Mouse (Mus musculus) colon, adult 2 months (tissue): ENCODE measurements around the gene Hist1h4f. TPM values are rescaled to one million over a fixed set of nuclear protein-coding genes. Genes with fewer than 3 reads are reported as not detected.

ENCODE experiments used
- polyA plus RNA-seq: library from polyadenylated mRNA; depleted of rRNA; stranded (reverse); fragments of >200 nt; gene quantifications from 2 replicates; pipeline ENCODE4 v1.2.3, GENCODE M21; 2012; rRNA removed

Hist1h4f gene
- 13.1 and 22.8 TPM in 2 replicates for polyA plus RNA-seq

DNA sequence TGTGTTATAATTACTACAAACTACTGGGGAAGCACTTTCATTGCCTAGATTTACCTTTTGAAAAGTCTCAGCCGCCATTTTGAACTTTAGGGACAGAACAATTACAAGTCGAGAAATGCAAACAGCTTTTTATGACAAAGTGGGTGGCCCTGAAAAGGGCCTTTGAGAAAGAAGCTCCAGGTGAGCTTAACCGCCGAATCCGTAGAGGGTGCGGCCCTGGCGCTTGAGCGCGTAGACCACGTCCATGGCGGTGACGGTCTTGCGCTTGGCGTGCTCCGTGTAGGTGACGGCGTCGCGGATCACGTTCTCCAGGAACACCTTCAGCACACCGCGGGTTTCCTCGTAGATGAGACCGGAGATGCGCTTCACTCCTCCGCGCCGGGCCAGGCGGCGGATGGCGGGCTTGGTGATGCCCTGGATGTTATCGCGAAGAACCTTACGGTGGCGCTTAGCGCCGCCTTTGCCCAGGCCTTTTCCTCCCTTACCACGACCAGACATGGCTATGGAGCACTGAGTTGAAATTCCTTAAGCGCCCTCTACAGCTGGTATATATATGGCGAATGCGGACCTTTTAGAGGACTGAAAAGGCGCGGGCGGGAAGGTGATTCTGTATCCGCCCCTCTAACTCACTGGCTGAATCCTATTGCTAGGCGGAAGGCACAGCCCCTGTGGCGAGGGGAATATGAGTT, at the start of gene Hist1h4f:
Gene Hist1h4f, minus strand, starts transcription at position 503 of the 689 bp plus-strand sequence.

DNA sequence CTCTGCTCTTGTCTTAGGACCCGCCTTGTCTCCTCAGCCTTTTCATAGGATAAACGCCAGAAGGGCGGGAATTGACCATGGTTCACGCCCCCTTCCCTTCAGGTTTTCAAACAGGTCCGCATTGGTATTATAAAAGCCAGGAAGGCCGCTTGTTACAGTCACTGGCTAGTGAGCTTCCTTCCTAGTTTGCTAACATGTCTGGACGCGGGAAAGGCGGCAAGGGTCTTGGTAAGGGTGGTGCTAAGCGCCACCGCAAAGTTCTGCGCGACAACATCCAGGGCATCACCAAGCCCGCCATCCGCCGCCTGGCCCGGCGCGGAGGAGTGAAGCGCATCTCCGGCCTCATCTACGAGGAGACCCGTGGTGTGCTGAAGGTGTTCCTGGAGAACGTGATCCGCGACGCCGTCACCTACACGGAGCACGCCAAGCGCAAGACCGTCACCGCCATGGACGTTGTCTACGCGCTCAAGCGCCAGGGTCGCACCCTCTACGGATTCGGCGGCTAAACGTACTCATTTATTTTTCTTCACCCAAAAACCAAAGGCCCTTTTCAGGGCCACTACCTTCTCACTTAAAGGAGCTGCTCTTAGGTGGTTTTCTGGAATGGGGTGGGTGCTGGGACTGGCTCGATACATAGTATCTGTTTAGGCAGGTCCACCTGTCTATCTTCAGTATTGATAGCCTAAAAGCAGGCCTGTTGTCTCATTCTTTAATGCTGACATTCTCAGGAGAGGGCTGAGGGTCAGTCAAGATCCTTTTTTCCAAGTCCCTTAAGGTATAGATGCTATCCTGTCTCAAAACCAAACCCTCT, 30.2 kb upstream of the Hist1h4f start, which contains the start of gene Hist1h4d:
Gene Hist1h4d, plus strand, starts transcription at position 191 of the 811 bp plus-strand sequence.

DNA sequence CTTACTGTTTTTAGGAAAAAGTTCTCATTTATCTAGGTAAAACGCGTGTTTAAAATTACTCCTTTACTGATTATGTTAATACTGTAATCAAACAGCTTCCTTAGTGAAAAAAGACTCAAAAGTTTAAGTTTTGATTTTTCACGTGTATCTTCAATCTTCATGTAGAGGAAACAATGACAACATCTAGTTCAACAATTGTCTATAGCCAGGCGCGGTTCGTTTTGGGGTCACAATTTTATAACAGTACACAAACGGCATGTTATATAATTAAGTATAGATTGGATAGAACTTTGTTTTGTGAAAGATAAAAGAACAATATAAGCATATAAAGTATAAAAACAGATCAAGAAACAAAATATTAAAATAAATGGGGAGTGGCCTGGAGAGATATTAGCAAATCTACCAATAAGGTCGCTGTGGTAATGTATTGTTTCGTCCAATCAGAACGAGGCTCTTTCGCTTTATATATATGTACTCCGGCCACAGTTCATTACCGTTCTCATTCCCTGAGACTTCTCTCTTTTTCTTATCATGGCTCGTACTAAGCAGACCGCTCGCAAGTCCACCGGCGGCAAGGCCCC, 23.9 kb upstream of the Hist1h4f start, which contains the start of gene Hist1h3d:
Gene Hist1h3d, plus strand, starts transcription at position 493 of the 581 bp plus-strand sequence.

GRCm38 (mm10) chr13:23573898-23574524, 22.6 kb upstream of the Hist1h4f start, which contains the start of the genes Hist1h2bf and Hist1h2ad:
TSS of gene Hist1h2bf (minus strand) at chr13:23574196.
TSS of gene Hist1h2ad (plus strand) at chr13:23574381.

DNA sequence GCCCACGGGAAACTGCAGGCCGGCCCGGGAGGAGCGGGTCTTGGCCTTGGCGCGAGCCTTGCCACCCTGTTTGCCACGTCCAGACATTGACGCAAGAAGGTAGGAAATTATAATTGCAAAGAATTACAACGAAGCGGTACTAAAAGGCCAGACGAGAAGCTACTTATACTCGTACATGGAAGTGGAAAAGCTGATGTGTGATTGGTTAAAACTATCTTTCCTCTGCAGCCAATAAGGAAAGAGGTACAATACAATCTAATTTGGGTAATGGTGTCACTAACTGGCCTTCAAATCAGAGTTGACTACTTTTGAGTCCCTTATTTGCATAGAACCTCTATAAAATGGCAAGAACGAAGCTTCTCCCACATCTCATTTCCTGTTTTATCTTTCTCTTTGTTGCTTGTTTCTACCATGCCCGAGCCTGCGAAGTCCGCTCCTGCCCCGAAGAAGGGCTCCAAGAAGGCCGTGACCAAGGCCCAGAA, 19.6 kb upstream of the Hist1h4f start, which contains the start of the genes Hist1h2ae and Hist1h2bg:
Gene Hist1h2ae, minus strand, starts transcription at position 199 of the 482 bp plus-strand sequence.
Gene Hist1h2bg, plus strand, starts transcription at position 375 of the 482 bp plus-strand sequence.

DNA sequence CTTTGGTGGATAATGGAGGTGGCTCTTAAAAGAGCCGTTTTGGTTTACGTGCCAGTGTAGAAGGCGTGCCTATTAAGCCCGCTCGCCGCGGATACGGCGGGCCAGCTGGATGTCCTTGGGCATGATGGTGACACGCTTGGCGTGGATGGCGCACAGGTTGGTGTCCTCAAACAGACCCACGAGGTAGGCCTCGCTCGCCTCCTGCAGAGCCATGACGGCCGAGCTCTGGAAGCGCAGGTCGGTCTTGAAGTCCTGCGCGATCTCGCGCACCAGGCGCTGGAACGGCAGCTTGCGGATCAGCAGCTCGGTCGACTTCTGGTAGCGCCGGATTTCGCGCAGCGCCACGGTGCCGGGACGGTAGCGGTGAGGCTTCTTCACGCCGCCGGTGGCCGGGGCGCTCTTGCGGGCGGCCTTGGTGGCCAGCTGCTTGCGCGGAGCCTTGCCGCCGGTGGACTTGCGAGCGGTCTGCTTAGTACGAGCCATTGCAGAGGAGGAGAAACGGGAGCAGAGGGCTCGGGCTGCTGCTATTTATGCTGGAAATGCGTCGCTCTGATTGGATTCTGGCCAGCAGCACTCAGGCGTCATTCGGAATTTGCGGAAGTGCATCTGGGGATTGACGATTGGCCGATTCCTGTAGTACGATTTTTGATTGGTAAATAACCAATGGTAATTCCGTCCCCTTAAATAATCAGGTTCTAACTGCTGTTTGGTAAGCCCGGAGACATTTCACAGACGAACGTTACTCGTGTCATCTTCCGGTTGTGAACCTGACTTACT, 10.6 kb upstream of the Hist1h4f start, which contains the start of gene Hist1h3e:
Gene Hist1h3e, minus strand, starts transcription at position 487 of the 777 bp plus-strand sequence.

DNA sequence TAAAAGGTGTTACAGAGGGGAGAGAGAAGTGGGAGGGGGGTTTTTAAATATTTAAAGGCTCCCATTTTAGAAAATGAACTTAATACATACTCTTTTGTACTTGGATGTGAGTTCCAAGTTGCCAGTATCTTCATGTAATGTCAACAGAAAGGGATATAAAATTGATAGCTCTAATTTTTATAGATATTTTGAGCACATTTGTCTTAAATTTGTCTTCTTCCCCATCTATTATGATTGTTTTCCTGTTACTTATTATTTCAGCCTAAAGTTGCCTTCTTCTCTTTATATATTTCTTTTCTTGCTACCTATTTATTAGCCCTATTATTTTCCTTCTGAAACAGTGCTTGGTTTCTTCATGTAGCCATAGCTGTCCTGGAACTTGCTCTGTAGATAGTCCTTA, 1.5 kb upstream of the Hist1h4f start, which contains the start of gene Hist1h1d:
Gene Hist1h1d, plus strand, starts transcription at position 301 of the 400 bp plus-strand sequence.

GRCm38 (mm10) chr13:23543965-23544786, 7.3 kb downstream of the Hist1h4f start, which contains the start of gene Hist1h3f:
TSS of gene Hist1h3f (plus strand) at chr13:23544052.

DNA sequence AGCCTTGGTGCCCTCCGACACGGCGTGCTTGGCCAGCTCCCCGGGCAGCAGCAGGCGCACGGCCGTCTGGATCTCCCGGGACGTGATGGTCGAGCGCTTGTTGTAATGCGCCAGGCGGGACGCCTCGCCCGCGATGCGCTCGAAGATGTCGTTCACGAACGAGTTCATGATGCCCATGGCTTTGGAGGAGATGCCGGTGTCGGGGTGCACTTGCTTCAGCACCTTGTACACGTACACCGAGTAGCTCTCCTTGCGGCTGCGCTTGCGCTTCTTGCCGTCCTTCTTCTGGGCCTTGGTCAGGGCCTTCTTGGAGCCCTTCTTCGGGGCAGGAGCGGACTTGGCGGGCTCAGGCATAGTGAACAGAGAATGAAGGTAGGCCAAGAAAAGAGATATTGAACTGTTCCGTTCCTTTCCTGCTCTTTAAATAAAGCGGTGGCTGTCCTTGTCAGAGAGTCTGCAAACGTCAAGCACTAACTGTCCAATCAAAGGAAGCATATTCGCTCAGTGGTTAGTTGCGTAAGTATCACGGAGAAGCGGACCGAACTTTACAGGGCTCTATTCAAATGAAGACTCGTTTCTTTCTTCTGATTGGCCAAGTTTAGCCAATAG, 8.3 kb downstream of the Hist1h4f start, which contains the start of gene Hist1h2bh:
Gene Hist1h2bh, minus strand, starts transcription at position 394 of the 609 bp plus-strand sequence.

DNA sequence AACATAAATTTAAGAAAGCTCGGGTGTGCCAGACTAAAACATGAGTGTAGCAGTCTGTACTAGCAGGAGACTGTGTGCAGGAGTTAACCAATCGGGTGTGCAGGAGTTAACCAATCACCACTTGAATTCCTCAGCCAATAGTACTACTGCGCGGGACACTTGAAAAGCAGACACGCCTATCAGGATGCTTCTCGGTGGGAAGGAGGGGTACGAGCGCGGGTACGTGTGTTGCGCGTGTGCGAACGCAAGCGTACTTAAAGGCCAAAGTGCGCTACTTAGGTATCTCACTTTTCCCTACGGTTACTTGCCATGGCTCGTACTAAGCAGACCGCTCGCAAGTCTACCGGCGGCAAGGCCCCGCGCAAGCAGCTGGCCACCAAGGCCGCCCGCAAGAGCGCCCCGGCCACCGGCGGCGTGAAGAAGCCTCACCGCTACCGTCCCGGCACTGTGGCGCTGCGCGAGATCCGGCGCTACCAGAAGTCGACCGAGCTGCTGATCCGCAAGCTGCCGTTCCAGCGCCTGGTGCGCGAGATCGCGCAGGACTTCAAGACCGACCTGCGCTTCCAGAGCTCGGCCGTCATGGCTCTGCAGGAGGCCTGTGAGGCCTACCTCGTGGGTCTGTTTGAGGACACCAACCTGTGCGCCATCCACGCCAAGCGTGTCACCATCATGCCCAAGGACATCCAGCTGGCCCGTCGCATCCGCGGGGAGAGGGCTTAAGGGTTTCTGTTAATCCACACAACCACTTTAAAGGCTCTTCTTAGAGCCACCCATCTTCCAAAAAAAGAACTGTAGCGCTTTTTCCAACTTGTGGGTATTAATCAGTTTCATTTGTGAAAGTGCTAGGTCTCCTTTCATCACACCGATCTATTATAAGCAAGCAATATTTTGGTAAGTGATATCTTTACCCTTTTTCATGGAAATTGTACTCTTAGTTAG, 16.0 kb downstream of the Hist1h4f start, which contains the start of gene Hist1h3g:
Gene Hist1h3g, plus strand, starts transcription at position 286 of the 939 bp plus-strand sequence.

GRCm38 (mm10) chr13:23533560-23534367, 17.7 kb downstream of the Hist1h4f start, which contains the start of gene Hist1h2af:
TSS of gene Hist1h2af (plus strand) at chr13:23533906.

GRCm38 (mm10) chr13:23530901-23531875, 20.3 kb downstream of the Hist1h4f start, which contains the start of gene Hist1h4h:
TSS of gene Hist1h4h (plus strand) at chr13:23531050.

